Mouse (Mus musculus) embryo, embryonic 10 days (tissue): ENCODE data around the gene Map3k12.

ENCODE experiments used
- DNase-seq: peaks from one replicate; pipeline ENCODE4 v3.0.0-alpha.2; 2015; ENCODE audit warnings: low spot score

Gene Map3k12

DNA sequence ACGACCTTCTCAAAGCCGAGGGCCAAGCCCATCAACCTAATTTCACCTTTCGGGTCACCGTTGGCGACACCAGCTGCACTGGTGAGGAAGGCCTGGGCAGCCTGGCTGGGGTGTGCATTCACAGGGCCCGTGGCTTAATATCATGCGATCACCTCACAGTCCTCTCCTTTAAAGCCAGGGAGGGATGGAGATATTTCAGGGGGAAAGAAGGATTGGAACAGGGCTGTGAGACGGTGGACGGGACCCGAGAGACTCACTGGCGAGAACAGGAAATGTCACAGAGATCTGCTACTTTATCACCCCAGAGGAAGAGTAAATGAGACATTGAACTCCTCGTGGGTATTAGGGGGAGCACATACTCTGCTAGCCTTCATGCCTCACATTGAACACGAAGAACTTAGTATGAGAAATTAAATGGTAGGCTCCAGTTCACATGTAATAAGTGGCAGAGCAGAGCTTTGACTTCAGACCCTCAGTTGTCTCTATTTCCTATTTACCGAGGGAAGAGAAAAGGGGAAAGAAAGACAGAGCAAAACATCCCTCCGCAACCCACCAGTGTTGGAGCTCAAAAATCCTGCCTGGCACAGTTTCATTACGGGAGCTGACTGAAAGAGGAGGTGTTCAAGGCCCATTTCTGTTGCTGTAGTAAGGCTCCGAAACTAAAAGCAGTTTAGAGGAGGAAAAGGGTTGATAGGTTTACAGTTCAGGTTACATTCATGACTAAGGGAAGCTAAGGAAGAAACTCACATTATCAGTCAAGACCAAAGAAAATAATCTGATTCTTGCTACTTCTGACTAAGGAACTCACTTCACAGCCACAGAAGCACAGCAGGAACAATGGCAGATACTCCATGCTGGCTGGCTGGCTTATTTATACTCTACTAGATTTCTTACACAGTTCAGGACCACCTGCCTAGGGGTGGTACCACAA is 2.6 kb upstream of the Map3k12 start:
- DNase-seq, result no peak

DNA sequence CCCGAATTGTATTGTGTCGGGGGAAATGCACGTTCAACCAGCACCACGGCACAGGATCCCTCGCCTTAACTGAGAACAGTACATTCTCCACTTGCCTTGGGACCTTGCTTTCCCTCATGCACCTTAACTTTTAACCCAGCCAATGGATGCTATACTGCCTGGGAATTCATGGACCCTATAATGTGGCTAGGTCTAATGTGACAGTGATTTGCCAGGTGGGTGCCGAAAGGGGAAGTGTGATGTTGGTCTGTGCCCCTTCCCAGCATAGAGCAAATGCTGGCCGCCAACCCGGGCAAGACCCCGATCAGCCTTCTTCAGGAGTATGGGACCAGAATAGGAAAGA is 2.0 kb upstream of the Map3k12 start:
- no peak for DNase-seq

DNA sequence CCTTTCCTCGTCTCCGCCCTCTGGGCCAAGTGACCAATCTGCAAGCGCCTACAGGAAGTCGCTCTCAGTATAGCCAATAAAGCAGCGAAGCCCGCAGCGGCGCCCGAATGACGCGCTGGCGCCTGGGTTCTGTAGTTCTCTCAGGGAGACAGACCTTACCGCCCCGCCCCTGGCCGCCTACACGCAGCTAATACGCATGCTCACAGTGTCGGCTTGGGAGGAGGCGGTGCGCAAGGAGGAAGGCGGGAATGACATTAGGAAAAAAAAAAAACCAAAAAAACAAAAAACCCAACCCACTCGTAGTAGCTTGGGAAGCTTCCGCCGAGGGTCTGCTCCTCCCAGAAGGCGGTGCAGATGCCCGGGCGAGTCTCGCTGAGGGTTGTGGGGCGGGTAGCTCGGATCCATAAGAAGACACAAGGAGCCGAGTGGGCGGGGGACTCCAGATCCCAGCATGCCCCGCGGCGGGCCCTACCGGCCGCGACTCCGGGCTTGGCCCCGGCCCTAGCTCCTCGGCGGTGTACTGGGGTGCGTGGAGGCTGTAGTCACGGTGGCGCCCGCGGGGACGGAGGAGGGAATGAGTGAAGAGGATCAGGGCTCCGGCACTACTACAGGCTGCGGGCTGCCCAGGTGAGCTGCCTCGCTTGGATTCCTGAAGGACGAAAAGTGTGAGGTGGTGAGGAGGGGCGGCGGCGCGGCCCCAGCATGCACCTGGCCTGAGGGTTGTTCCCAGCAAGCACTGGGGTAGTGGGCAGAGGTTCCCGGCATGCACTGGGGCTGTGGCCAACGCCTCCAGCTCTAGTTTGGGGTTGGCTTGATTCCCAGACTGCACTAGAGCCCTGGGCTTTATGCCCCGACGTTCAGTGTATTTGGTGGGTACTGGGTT is 1.4 kb upstream of the Map3k12 start, which contains the start of gene Tarbp2:
TSS of gene Tarbp2 (plus strand) at position 217 of the 883 bp plus-strand sequence.
- peak; percentile 99 for DNase-seq

DNA sequence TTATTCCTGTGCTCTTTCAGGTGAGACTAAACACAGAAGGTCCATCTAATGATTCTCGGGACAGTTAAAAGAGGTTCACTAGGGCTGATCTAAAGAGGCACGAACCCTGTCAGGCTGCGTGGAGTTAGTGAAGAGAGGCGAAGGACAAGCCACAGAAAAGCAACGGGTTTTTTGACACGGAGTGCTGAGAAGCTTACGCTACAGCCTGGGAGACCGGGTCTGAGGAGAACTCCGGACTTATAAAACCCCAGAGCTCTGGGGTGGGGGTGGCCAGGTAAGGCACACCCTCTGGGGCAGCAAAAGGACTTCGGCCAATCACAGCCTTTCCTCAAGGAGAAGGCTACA is 739 bp upstream of the Map3k12 start:
- DNase-seq, result no peak

DNA sequence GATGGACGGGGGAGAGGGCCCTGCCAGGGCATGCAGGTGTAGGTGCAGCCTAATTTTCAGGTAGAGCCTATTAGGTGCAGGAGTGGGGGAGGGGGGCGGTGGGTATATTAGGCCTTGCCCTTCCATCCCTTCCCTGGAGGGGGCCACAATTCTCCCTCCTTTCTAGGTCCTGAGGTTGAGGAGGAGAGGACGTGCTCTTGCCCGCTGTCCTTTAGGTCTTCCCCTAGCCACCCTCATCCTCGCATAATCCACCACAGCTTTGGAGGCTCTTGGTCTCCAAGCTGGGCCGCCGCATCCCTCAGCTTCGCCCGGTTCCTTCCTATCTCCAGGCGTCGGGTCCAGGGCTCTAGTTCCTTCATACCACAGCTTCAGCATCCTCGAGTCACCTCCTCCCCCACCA is 571 bp downstream of the Map3k12 start:
- no peak for DNase-seq

DNA sequence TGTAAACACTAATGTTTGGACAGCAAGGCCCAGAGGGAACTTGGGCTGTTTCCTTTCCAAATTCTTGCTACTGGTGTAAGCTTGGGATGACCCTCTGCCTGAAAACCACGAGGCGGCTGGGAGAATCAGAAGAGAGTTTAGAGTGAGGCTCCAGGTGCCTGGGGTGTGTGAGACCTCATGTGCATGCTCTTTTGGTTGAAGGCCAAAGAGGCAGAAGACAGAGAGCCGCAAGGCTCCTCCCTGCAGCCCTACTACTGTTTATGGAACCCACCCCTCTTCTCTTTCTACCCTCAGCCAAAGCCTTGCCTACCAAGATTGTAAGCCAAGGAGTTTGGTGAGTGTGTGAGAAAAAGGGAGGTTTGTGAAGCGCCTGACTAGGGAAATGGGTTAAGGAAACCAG is 1.1 kb downstream of the Map3k12 start:
- no peak for DNase-seq

DNA sequence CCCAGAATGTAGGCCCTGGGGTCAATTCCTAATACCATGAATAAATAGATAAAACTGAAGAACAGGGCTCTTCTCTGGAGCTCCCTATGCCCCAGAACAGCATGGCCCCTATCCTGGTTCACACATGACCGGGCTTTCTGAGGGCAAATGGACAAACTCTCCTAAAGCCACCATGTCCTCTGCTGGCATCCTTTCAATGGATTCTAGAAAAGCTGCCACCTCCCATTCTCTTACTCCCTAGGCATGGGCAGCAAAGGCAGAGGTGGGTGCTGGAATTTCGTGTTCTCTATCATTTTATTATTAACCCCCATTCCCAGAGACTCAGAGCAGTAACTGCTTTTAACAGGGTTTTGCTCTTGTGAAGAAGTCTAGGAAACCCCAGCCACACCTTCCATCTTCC is 1.6 kb downstream of the Map3k12 start:
- no peak for DNase-seq

DNA sequence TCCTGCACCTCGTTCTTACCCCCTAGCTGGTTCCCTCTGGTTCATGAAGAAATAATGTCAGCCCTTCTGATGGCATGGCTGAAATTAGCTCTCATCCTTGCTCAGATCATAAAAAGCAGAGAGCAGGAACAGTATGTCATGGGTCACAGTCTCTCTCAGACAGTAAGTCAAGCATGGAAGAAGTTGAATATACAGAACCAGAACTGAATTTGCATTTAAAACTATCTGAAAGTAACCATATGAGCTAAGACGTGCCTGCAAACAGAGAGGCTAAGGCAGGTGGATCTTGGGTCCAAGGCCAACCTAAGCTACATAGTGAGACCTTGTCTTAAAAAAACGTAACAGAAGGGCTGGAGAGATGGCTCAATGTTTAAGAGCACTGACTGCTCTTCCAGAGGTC is 3.9 kb downstream of the Map3k12 start:
- DNase-seq, result no peak

DNA sequence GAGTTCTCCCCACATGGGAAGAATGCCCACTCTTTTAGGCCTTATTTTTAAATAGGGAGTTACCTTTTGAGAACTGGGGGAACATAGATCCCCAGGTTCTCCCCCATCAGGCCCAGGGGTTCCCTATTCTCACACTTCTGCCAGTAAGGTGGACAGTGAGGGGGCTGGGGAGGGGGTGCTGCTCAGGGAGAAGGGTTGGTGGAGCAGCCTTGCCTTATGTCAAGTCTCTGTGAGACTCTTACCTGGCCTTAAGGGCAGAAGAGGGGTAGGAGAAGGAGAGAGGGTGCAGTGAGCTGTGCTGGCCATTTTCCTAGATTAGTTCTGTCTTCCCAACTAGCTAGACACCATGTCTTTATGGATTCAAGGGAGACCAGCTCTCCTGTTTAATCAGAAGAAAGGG is 4.4 kb downstream of the Map3k12 start:
- DNase-seq, result no peak

DNA sequence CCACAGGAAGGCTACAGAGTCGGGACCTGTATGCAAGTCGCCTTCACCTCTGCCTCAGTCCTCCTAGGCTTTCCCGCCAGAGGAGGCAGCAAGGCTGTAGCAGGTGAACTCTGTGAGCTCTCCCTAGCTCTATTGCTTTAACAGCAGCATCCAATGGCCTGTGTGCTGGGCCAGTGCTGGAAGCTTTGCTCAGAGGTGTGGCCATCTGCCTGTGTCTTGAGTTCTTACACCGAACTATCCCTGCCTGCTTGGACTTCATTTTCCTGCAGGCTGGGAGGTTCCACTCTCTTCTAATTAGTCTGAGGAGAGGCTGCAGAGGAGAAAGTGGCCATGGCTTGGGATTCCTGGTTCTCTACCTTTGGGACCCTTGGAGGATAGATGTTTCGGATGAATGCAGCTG is 4.9 kb downstream of the Map3k12 start:
- peak; percentile 30 for DNase-seq

DNA sequence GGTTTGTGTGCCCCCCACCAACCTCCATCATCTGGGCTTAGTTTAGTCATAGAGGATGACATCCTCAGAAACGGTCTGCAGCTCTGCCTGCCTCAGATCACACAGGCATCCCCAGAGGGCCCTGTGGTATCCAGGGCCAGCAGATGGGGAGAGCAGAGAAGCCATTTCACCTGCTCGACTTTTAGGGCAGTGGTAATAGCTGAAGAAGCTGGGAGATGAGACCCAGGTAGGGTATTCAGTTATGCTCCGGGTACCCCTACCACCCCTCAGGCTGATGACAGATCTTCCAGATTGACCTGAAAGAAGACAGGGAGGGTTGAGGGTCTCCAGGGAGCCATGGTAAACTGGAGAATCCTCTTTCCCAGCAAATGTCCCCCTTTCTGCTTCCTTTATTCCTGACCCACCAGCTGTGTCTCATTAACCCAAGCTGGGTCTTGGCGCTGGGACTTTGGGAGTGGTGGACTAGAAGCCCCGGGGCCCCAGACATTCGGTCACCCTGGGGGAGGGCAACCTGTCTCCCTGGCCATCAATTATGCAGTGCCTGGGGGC is 5.5 kb downstream of the Map3k12 start:
- DNase-seq, result peak; percentile 61

DNA sequence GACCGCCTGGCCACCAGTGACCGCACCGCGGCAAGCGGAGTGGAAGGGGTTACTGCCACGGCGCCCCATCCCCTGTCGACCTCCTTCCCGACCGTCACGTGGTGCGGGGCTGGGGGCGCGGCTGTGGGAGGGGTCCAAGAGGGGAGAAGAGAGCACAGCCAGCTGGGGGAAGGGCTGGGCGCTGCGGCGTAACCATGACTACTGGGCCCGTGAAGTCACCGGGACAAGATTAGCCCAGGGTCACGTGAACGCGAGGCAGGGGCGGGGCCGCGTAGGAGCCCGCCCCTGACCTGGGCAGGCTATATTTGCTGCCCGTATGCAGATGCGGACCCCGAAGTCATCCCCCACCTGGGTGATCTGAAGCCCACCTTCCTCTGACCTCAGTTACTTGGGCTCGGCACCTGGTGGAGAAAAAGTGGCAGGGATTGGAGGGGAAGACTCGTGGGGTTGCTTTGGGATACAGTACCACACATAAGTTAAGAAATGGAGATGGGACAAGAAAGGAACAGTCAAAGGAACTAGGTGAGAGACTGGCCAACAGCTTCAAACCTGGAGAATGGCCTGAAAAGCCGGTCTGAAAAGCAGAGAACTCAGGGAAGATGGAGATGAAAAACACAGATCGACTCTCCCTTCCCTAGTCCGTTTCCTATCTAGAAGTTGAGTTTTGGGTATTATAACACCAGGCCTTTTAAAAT is 6.1 kb downstream of the Map3k12 start:
- peak; percentile 96 for DNase-seq

DNA sequence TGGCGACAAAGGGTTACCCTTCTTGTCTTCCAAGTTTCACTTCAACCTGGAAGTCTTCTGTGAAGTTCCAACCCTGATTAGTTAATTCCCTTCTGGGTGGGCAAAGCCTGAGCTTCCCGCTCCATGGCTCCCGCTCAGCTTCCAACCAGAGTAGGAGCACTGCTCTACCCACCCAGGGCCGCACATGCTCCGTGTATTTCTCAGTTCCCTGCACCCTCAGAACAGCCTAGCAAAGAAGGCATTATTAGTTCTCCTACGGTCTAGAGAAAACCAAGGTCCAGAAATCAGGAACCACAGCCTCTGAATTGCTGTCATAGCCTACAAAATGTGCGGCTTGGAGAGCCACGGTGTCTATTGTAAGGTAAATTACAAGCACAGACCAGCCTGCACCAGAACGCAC is 6.8 kb downstream of the Map3k12 start:
- no peak for DNase-seq

DNA sequence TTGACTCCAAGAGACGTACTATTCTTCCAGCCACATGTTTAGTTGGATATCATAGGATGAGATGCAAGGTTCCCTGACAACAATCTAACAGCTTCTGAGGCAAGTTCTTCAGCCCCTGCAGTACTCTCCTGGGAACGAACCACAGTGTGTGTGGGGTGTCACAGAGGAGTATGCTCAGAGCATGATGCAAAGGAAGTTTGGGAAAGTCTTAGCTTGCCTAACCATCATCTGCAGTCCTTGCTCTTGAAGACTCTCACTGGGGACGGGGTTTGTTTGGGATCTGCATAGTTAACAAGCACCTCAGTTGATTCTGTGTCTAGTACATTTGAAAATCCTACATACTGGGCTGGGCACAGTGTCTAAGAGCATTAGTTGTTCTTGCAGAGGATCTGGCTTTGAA is 8.5 kb downstream of the Map3k12 start:
- no peak for DNase-seq

DNA sequence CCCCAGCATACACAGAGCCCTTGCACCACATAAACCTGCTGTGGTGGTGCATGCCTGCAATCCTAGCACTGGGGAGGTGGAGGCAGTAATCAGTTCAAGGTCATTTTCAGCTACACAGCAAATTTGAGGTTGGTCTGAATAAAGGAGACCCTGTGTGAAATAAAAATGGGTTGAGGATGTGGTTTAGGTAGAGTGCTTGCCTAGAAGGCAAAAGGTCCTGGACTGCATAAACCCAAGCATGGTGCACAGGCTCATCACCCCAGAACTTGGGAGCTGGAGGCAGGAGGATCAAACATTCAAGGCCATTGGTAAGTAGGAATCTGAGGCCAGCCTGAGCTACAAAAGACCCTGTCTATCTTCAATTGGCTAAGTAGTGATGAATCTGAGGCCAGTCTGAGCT is 9.3 kb downstream of the Map3k12 start:
- no peak for DNase-seq

DNA sequence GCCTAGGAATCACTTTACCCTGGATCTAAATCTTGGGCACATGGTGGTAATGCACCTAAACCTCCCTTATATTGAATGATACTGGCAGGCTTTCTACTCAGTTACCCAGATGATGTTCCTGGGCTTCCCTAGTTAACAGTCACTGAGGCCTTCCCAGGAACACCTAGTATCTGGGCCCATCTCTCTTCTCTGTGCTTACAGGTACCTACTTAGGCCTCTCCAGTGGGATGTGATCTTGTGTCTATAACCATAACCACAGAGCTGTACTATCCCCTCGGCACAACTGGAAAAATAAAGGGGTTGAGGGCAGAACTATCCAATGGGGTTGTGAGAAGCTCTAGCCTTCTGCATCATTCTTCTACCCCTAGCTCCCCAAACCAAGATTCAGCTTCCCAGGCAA is 10.0 kb downstream of the Map3k12 start:
- no peak for DNase-seq

DNA sequence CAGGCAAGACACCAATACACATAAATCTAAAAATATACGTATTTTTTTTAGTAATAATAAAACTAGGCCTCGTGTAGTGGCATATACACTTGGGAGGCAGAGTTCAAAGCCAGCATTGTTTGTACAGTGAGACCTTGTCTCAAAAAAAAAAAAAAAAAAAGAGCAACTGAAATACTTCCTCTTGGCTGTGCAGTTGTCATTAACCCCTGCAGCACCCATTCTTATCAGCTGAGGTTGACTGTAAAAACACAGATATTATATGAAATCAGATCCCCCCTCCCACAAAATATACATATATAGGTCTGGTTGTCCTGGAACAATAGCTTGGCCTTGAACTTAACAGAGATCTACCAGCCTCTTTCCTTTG is 10.4 kb downstream of the Map3k12 start:
- no peak for DNase-seq

DNA sequence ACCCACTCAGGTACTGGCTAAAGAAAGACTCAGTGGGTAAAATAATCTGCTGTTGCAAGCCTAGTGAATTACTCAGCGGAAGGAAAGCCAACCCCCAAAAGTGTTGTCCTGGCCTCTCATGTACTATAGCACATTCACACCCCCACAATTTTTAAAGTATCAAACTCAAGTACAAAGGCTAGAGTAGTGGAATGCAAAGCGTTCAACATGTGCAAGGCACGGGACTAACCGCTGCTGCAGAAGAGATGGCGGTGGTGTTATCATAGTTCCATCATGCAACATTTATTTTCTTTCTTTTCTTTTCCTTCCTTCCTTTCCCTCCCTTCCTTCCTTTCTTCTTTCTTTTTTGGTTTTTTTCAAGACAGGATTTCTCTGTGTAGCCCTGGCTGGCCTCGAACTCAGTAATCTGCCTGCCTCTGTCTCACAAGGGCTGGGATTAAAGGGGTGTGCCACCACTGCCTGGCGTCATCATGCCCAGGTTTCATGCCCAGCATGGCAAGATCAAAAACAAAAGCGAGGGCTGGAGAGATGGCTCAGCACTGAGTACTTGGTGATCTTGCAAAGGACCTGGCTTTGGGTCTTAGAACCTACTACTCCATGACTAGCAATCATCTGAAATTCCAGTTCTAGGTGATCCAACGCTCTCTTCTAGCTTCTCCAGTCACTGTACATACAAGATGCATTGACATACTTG is 10.9 kb downstream of the Map3k12 start:
- DNase-seq, result no peak

DNA sequence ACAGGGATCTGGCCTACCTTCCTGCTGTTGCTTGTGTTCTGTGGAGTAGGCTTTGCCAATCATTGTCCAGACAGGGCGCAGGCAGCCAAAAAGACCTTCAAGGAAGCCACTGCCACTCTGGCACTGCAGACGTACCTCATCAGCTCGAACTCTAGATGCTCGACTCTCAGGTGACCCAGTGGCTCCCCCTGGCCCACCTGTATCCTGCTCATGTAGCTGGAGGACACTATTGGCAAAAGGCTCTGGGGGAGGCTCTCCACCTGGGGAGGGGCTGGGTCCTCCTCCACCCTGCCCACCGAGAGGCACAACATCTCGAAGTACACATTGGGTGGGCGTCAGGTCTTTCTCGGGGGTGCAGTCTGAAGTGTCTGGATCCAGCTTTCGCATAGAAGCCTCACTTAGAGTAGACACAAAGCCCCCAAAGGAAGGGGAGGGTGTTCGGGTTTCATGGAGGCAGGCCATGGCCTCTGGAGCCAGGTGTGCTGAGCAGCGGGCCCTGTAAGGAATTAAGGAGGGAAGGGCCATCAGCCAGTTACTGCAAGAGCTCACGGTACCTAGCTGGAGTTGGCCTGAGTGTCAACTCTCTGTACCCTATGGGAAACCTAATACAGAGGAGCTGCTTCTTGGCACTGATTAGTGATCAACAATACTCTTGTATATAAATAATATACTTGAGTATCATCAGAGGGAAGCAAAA is 11.6 kb downstream of the Map3k12 start:
- no peak for DNase-seq

DNA sequence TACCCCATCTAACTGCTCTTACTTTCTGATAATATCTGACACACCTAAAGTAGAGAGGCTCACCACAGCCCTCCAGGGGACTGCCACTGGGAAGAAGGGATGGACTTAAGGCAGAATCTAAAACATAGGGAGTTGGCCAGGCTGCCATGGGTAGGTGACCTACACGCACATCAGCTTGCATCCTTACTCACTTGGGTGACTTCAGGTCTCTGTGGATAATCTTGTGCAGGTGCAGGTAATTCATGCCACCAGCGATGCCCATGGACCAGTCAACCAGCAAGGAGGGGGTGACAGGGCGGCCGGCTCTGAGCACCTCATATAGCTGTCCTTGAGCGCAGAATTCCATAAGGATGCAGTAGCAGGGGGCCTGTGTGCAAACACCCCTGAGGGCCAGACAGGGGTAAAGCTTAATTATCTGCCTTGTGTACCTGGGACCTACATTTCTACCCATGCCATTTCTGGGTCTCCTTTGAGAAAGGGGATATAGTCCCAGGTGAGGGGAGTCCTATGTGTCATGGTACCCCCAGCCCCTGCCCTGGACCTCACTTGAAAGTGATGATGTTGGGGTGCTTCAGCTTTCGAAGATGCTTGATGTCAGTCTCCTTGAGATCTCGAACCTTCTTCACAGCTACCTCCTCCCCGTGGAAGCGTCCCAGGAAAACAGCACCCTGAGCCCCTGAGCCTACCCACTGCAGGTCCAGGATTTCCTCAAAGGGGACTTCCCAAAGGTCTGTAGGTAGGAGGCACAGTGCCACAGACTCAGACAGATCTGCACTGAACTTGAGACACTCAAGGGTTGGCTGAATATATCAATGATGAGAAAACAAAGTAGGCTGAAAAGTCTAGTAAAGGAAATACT is 12.7 kb downstream of the Map3k12 start:
- no peak for DNase-seq
